Mouse (Mus musculus): Measurements from ENCODE around the gene Olfr1134. TPM values are rescaled to one million over a fixed set of nuclear protein-coding genes. Genes with fewer than 3 reads are reported as not detected.
"Not testable (repeated sequence)": the region's sequence is repeated elsewhere in the genome, so short reads cannot be mapped to it uniquely, and the experiment has no call there.

The Olfr1134 gene
- polyA plus RNA-seq (2016; fragmentation: Nextera tagmentation; extraction: Ambion mirVana) = not detected in 2 replicates

DNA sequence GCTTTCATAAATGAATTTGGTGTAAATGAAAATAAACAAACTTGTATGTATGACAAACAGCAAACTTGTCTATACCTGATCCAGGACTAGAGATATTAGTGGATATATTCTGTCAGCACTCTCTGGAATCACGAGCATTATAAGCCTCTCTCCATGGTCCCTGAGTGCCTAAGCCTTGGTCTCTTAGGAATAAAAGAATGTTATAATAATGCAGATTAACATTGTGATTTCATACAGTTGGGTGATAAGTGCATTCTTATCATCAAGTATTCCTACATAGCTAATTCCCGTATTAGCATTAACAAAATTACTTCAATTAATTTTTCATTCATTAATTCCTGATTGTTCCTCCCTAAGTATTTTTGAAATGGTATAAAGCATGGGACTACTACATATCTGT lies at the start of gene Olfr1134:
TSS of gene Olfr1134 (minus strand) at position 101 of the 400 bp plus-strand sequence.
- ATAC-seq (ENCODE audit: insufficient number of reproducible peaks, insufficient read depth, low FRiP score, low TSS enrichment, low read depth) = no peak
- no peaks in the 10 kb centered on the region for H3K27me3 ChIP-seq

DNA sequence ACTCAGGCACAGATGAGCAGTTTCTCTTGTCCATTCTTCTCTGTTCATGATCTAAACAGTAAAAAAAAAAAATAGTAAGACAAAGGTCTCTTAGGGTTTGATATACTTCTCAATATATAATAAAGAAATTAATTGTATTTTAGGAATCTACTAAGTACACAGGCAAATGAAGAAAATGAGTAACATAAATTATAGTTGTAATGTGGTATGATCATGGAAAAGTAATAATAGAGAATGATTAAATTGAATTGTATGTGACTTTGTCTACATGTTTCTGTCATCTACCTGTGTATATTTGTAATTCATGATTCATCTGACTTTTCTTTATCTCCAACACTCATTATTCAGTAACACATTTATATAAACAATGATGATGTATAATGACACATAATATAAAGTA lies 35.6 kb upstream of the Olfr1134 start, which contains the start of gene Olfr1136:
TSS of gene Olfr1136 (minus strand) at position 101 of the 400 bp plus-strand sequence.
- no peak for ATAC-seq (ENCODE audit: insufficient number of reproducible peaks, insufficient read depth, low FRiP score, low TSS enrichment, low read depth)

More for the DNA sequence above, at the start of gene Olfr1134:
- Histone ChIP-seq H3K36me3 (no peaks in the 10 kb centered on the region), H3K4me1 (replicated peaks) (no peaks in the 10 kb centered on the region), H3K27ac (no peak within 1 kb of the TSS), H3K4me3 (replicated peaks) (no peak within 1 kb of the TSS), H3K9me3 (no peaks in the 10 kb centered on the region), H3K4me2 (no peak within 1 kb of the TSS), H3K9ac (replicated peaks) (no peak within 1 kb of the TSS)
- 83% methylated on average over 2 of the region's 2 CpGs for WGBS

GRCm38 (mm10) chr2:87673564-87673963 lies 15.3 kb upstream of the Olfr1134 start, which contains the start of gene Olfr1135:
TSS of gene Olfr1135 (minus strand) at chr2:87673664.
- no peak for ATAC-seq (ENCODE audit: insufficient number of reproducible peaks, insufficient read depth, low FRiP score, low TSS enrichment, low read depth)

More for the DNA sequence above, 35.6 kb upstream of the Olfr1134 start, which contains the start of gene Olfr1136:
- Histone ChIP-seq H3K9me3 (no peaks in the 10 kb centered on the region), H3K36me3 (no peaks in the 10 kb centered on the region), H3K27me3 (no peaks in the 10 kb centered on the region), H3K9ac (replicated peaks) (no peak within 1 kb of the TSS), H3K27ac (no peak within 1 kb of the TSS), H3K4me1 (replicated peaks) (no peaks in the 10 kb centered on the region), H3K4me3 (replicated peaks) (no peak within 1 kb of the TSS), H3K4me2 (no peak within 1 kb of the TSS)

DNA sequence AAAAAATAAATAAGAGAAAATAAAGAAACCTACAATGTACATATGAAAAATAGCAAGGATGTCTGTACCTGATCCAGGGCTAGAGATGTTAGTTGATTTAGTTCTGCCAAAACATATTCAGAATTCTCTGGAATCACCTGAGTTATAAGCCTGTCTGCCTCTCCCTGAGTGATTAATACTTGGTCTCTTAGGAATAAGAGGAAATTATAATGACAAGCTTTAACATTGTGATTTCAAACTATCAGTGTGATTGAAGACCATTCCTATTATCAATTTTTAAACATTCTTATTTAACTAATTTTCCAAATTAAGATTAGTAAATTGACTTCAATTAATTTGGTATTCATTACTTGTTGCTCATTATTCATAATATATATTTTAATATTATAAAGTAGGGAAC lies 11.0 kb downstream of the Olfr1134 start, which contains the start of gene Olfr1133:
TSS of gene Olfr1133 (minus strand) at position 101 of the 400 bp plus-strand sequence.
- Histone ChIP-seq H3K9me3 (no peaks in the 10 kb centered on the region), H3K4me2 (no peak within 1 kb of the TSS), H3K4me1 (replicated peaks) (no peaks in the 10 kb centered on the region), H3K9ac (replicated peaks) (no peak within 1 kb of the TSS), H3K36me3 (no peaks in the 10 kb centered on the region), H3K27me3 (no peaks in the 10 kb centered on the region), H3K27ac (no peak within 1 kb of the TSS), H3K4me3 (replicated peaks) (no peak within 1 kb of the TSS)
- no peak for ATAC-seq (ENCODE audit: insufficient number of reproducible peaks, insufficient read depth, low FRiP score, low TSS enrichment, low read depth)

More at GRCm38 (mm10) chr2:87673564-87673963, 15.3 kb upstream of the Olfr1134 start, which contains the start of gene Olfr1135:
- H3K4me3 ChIP-seq (replicated peaks) = no peak within 1 kb of the TSS
- 29% methylated on average over 1 of the region's 1 CpGs for WGBS
- H3K27me3 ChIP-seq = no peaks in the 10 kb centered on the region
- H3K9me3 ChIP-seq = no peaks in the 10 kb centered on the region
- no peaks in the 10 kb centered on the region for H3K4me1 ChIP-seq (replicated peaks)
- no peak within 1 kb of the TSS for H3K9ac ChIP-seq (replicated peaks)
- H3K27ac ChIP-seq = no peak within 1 kb of the TSS
- no peak within 1 kb of the TSS for H3K4me2 ChIP-seq
- no peaks in the 10 kb centered on the region for H3K36me3 ChIP-seq

GRCm38 (mm10) chr2:87642441-87642840 lies 15.8 kb downstream of the Olfr1134 start:
- Histone ChIP-seq H3K4me2 (no peak overlapping the region), H3K9me3 (no peaks in the 10 kb centered on the region), H3K27ac (no peak overlapping the region), H3K36me3 (no peaks in the 10 kb centered on the region), H3K9ac (replicated peaks) (no peak overlapping the region), H3K27me3 (no peaks in the 10 kb centered on the region), H3K4me1 (replicated peaks) (no peaks in the 10 kb centered on the region), H3K4me3 (replicated peaks) (no peak overlapping the region)
- no peak for ATAC-seq (ENCODE audit: insufficient number of reproducible peaks, insufficient read depth, low FRiP score, low TSS enrichment, low read depth)

DNA sequence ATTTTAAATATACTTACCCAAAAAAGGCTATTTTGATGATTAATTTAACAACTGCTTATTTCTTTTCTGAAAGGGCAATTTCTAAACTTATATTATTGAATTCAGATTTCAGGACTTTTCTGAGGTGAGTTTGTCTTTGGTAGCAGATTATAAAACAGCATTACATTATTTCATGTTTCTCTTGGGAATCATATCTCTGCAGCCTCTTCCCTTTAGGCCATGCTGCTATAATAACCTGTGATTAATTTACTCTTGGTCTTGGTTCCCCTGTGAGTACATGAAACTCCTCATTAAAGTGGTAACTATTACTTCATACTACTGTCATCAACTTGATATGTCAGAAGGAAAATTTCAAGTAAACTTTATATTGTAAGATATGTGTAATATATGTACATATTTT lies 20.8 kb downstream of the Olfr1134 start, which contains the start of gene Olfr1132:
TSS of gene Olfr1132 (minus strand) at position 101 of the 400 bp plus-strand sequence.
- H3K4me3 ChIP-seq (replicated peaks) = no peak within 1 kb of the TSS
- ATAC-seq (ENCODE audit: insufficient number of reproducible peaks, insufficient read depth, low FRiP score, low TSS enrichment, low read depth) = no peak
- H3K27me3 ChIP-seq = no peaks in the 10 kb centered on the region

DNA sequence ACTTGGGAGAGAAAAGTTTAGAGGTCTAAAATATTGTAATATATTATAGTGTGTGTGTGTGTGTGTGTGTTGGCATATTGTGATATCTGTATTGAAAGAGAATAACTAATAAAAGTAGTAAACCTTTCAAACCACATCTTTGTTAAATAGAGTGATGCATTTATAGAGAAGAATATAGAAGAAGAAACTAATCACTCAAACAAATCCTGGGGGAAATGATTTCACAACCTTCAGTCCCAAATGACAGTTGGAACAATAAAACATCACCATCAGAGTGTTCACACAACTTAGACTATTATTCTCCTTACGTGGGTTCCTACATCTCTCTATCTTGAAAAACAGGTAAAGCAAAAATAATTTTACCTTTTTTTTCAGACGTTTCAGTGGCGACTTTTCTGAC lies 31.5 kb downstream of the Olfr1134 start, which contains the start of gene Olfr1131:
TSS of gene Olfr1131 (plus strand) at position 301 of the 400 bp plus-strand sequence.
- Histone ChIP-seq H3K27me3 (no peaks in the 10 kb centered on the region), H3K4me1 (replicated peaks) (no peaks in the 10 kb centered on the region), H3K27ac (no peak within 1 kb of the TSS), H3K9ac (replicated peaks) (no peak within 1 kb of the TSS), H3K4me3 (replicated peaks) (no peak within 1 kb of the TSS), H3K4me2 (no peak within 1 kb of the TSS), H3K36me3 (no peaks in the 10 kb centered on the region), H3K9me3 (no peaks in the 10 kb centered on the region)
- WGBS = 68% methylated on average over 3 of the region's 3 CpGs
- no peak for ATAC-seq (ENCODE audit: insufficient number of reproducible peaks, insufficient read depth, low FRiP score, low TSS enrichment, low read depth)

More for the DNA sequence above, 20.8 kb downstream of the Olfr1134 start, which contains the start of gene Olfr1132:
- Histone ChIP-seq H3K27ac (no peak within 1 kb of the TSS), H3K9ac (replicated peaks) (no peak within 1 kb of the TSS), H3K4me1 (replicated peaks) (no peaks in the 10 kb centered on the region), H3K9me3 (no peaks in the 10 kb centered on the region), H3K36me3 (no peaks in the 10 kb centered on the region), H3K4me2 (no peak within 1 kb of the TSS)

DNA sequence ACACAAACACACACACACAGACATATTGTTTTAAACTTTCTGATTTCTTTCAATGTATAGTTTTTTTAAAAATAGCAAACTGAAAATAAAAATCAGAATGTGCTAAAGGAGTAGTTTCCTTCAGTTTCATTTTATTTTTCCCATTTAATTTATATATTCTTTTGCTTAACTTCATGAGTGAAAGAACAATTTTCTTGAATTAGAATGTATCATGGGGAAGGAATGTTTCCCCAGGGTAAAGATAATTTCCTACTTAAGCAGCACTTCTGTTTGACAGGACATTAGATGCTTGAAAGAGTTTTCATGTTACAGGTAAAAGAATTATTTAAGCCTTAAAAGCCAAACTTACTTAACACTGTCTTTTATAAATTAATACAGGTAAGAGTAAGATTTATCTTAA lies 52.3 kb downstream of the Olfr1134 start, which contains the start of gene Olfr1130:
TSS of gene Olfr1130 (plus strand) at position 301 of the 400 bp plus-strand sequence.
- H3K9ac ChIP-seq (replicated peaks); H3K4me3 ChIP-seq (replicated peaks); H3K27ac ChIP-seq; H3K27me3 ChIP-seq; H3K36me3 ChIP-seq; H3K4me1 ChIP-seq (replicated peaks); H3K9me3 ChIP-seq; ATAC-seq (ENCODE audit: insufficient number of reproducible peaks, insufficient read depth, low FRiP score, low TSS enrichment, low read depth); H3K4me2 ChIP-seq: not testable (repeated sequence)

Other genes starting within 250 kb of the Olfr1134 start
- gene Olfr1123, start 241.8 kb downstream of the Olfr1134 start, polyA plus RNA-seq (2016; fragmentation: Nextera tagmentation; extraction: Ambion mirVana) = not detected in 2 replicates
- gene Olfr1124, start 228.2 kb downstream of the Olfr1134 start, polyA plus RNA-seq (2016; fragmentation: Nextera tagmentation; extraction: Ambion mirVana) = 0.08 and 0.09 TPM in 2 replicates
- not detected in 2 replicates for gene Olfr1126, start 204.5 kb downstream of the Olfr1134 start, polyA plus RNA-seq (2016; fragmentation: Nextera tagmentation; extraction: Ambion mirVana)
- gene Pramel7, start 161.4 kb downstream of the Olfr1134 start, polyA plus RNA-seq (2016; fragmentation: Nextera tagmentation; extraction: Ambion mirVana) = not detected in 2 replicates
- gene Pramel6, start 151.9 kb downstream of the Olfr1134 start, polyA plus RNA-seq (2016; fragmentation: Nextera tagmentation; extraction: Ambion mirVana) = not detected in 2 replicates
- not detected in 2 replicates for gene Olfr153, start 126.7 kb downstream of the Olfr1134 start, polyA plus RNA-seq (2016; fragmentation: Nextera tagmentation; extraction: Ambion mirVana)
- not detected in 2 replicates for gene Olfr1128, start 112.9 kb downstream of the Olfr1134 start, polyA plus RNA-seq (2016; fragmentation: Nextera tagmentation; extraction: Ambion mirVana)
- gene Olfr1129, start 84.6 kb downstream of the Olfr1134 start, polyA plus RNA-seq (2016; fragmentation: Nextera tagmentation; extraction: Ambion mirVana) = not detected in 2 replicates
- gene Olfr1130, start 52.2 kb downstream of the Olfr1134 start, polyA plus RNA-seq (2016; fragmentation: Nextera tagmentation; extraction: Ambion mirVana) = not detected in 2 replicates
- not detected in 2 replicates for gene Olfr1131, start 31.4 kb downstream of the Olfr1134 start, polyA plus RNA-seq (2016; fragmentation: Nextera tagmentation; extraction: Ambion mirVana)
- gene Olfr1132, start 20.9 kb downstream of the Olfr1134 start, polyA plus RNA-seq (2016; fragmentation: Nextera tagmentation; extraction: Ambion mirVana) = not detected in 2 replicates
- not detected in 2 replicates for gene Olfr1133, start 11.1 kb downstream of the Olfr1134 start, polyA plus RNA-seq (2016; fragmentation: Nextera tagmentation; extraction: Ambion mirVana)
- gene Olfr1135, start 15.2 kb upstream of the Olfr1134 start, polyA plus RNA-seq (2016; fragmentation: Nextera tagmentation; extraction: Ambion mirVana) = not detected in 2 replicates
- not detected in 2 replicates for gene Olfr1136, start 35.5 kb upstream of the Olfr1134 start, polyA plus RNA-seq (2016; fragmentation: Nextera tagmentation; extraction: Ambion mirVana)
- not detected in 2 replicates for gene Olfr1137, start 54.7 kb upstream of the Olfr1134 start, polyA plus RNA-seq (2016; fragmentation: Nextera tagmentation; extraction: Ambion mirVana)
- gene Olfr1138, start 81.5 kb upstream of the Olfr1134 start, polyA plus RNA-seq (2016; fragmentation: Nextera tagmentation; extraction: Ambion mirVana) = not detected in 2 replicates
- gene Olfr1140, start 85.3 kb upstream of the Olfr1134 start, polyA plus RNA-seq (2016; fragmentation: Nextera tagmentation; extraction: Ambion mirVana) = not detected in 2 replicates
- not detected in 2 replicates for gene Olfr1141, start 95.5 kb upstream of the Olfr1134 start, polyA plus RNA-seq (2016; fragmentation: Nextera tagmentation; extraction: Ambion mirVana)
- gene Olfr152, start 121.0 kb upstream of the Olfr1134 start, polyA plus RNA-seq (2016; fragmentation: Nextera tagmentation; extraction: Ambion mirVana) = not detected in 2 replicates
- not detected in 2 replicates for gene Olfr1143, start 142.1 kb upstream of the Olfr1134 start, polyA plus RNA-seq (2016; fragmentation: Nextera tagmentation; extraction: Ambion mirVana)
- gene Olfr1145, start 151.4 kb upstream of the Olfr1134 start, polyA plus RNA-seq (2016; fragmentation: Nextera tagmentation; extraction: Ambion mirVana) = not detected in 2 replicates
- gene Olfr1148, start 172.1 kb upstream of the Olfr1134 start, polyA plus RNA-seq (2016; fragmentation: Nextera tagmentation; extraction: Ambion mirVana) = not detected in 2 replicates
- gene Olfr1150-ps1, start 185.5 kb upstream of the Olfr1134 start, polyA plus RNA-seq (2016; fragmentation: Nextera tagmentation; extraction: Ambion mirVana) = not detected in 2 replicates
- not detected in 2 replicates for gene Olfr1151, start 197.4 kb upstream of the Olfr1134 start, polyA plus RNA-seq (2016; fragmentation: Nextera tagmentation; extraction: Ambion mirVana)
- gene Olfr1152, start 208.0 kb upstream of the Olfr1134 start, polyA plus RNA-seq (2016; fragmentation: Nextera tagmentation; extraction: Ambion mirVana) = not detected in 2 replicates
- gene Olfr1153, start 236.5 kb upstream of the Olfr1134 start, polyA plus RNA-seq (2016; fragmentation: Nextera tagmentation; extraction: Ambion mirVana) = not detected in 2 replicates
- gene Olfr1154, start 246.7 kb upstream of the Olfr1134 start, polyA plus RNA-seq (2016; fragmentation: Nextera tagmentation; extraction: Ambion mirVana) = not detected in 2 replicates

All from limb, embryonic 12.5 days (tissue).